Mouse (Mus musculus) T-helper 17 cell (primary cell): ENCODE results near the gene Hcrtr1.

Experiments
- in situ Hi-C, 2 experiments: fragments of 300-600 bp; cut with MboI, MseI; formaldehyde crosslinking; loops; 1 replicate in 1 of 2; 2 replicates in 1 of 2; pipeline ENCODE4 v1.15.1; 2025; ENCODE audit warnings: high pct_unique_total_duplicates in 2 of 2

Hcrtr1 gene

DNA sequence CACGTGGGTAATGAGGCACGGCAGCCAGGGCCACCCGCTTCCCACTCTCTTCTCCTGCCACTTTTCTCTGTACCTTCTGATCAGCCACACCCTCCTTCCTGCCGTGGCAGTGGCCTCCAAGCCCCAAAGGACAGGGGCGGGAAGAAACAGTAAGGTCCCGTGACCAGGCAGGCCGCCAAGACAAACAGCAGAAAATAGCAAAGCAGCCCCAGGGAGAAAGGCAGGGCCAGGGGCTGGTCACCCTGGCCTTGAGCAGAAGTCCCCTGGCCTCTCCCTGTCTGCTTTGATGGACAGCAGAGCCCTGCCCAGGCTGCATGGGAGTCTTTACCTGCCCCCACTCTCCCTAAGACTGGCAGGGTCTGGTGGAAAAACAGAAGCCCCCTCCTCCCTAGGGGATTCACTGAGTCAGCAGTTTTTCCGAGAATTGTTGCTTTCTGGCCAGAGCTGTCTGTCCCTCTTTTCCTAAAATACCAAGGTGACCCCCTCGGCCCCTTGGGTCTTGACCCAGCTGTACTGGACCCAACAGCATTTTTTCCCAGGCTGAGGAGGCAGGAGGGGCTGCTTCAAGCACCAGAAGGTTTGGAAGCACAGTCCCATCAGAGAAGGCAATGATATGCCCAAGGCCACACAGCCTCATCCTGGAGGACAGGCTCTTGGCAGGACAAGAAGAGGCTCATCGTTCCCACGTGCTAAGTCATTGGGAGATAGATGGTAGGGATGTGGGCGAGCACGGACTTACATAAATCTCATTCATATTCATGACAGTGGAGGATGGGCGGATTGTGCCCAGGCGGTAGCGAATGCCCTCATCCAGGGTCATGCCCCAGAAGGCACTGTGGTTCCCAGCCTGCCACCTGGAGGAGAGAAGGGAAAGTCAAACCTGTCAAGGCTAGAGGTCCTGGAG, 29.4 kb upstream of the Hcrtr1 start:
- in situ Hi-C loops: no loop called here

- in situ Hi-C loops: no loop called here
Observed at GRCm38 (mm10) chr4:130167814-130168213, 28.7 kb upstream of the Hcrtr1 start.

DNA sequence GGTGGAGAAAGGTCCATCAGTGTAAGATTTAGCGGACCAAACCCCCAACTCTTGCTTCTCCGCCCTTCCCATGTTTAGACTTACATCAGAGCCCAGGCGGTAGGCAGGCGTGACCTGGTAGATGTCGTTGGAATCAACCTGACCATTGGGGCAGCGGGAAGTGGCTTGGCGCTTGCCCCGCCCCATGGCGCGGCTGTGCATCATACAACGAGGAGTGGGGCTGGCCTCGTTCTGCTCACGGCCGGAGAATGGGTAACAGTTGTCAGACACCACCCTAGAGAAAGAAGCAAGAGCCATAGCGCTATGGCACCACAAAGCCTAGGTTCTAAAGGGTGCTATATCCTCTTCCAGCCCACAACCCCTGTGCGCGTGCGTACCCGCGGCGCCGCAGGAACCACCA, 28.2 kb upstream of the Hcrtr1 start:
- in situ Hi-C loops: no loop called here

DNA sequence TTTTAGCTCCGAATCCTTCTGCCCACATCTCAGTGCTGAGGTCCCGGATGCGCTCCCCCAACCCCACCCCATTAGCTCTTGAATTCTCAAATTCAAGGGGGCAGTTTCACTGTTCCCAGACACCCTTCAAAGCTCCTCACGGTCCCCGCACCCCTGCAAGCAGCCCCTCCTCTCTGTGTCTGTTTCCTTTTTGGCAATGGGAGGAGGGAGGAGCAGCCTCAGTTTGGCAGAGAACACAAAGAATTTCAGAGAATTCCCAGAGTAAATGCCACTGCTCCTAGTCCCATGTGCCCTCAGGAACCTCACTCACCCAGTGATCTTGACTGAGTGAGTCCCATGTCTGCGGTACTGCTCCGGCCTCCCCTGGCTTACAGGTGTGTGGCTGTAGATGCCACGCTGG, 27.4 kb upstream of the Hcrtr1 start:
- in situ Hi-C loops: no loop called here

DNA sequence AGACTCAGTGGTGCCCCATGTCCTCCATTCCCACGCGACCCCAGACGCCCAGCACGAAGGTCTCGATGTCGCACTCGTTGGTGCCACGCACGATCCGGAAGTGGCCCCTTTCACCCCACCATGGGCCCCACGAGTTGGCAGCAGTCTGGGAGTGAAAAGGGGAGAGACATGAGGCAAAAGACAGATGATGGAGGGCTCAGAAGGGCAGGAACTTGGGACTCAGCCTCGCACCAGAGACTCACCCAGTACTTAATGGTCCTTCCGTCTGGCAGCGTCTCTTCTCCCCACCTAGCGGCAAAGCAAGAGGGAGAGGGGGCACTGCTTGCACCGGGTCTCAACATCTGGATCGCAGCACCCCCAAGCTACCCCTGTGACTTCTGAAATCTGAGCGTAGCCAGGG, 26.9 kb upstream of the Hcrtr1 start:
- in situ Hi-C loops: no loop called here

DNA sequence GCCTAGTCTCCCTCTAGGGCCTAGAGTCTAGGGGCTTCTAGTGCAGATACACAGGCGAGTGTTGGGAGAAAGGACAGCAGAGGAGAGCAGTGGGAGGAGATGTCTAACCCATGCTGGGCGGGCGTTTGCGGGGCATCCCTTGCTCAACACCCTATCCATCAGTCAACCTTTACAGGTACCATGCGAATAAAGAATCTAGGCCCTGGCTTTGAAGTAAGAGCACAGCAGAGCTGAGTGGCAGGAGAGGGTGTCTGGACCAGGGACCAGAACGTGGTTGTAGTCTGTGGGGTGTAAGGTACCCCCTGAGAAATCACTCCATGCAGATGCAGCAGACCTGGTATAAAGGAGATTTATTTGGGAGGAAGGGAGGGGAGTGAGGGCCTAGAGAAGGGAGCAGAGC, 25.0 kb upstream of the Hcrtr1 start:
- in situ Hi-C loops: no loop called here

DNA sequence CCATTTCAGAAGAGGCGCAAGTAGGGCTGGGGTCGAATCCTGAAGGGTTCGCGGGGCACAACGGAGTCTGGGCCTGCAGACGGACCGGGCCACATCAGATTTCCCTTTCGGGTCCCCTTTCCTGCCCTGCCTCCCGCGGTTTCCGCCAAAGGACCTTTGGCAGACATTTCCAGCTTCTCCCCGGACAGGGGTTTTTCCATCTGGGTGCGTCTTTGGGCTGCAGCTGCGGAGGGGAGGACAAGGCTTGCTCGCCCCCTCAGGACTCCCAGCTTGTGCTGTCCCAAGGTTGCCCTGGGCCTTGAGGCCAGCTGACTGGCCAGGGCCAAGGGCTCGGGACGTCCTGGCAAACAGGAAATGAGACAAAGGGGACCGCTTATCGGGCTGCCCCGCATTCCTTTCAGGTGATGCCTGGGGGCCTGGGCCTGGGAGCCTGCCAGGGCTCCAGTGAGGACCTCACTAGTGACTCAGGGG, 24.3 kb upstream of the Hcrtr1 start:
- in situ Hi-C loops: no loop called here

DNA sequence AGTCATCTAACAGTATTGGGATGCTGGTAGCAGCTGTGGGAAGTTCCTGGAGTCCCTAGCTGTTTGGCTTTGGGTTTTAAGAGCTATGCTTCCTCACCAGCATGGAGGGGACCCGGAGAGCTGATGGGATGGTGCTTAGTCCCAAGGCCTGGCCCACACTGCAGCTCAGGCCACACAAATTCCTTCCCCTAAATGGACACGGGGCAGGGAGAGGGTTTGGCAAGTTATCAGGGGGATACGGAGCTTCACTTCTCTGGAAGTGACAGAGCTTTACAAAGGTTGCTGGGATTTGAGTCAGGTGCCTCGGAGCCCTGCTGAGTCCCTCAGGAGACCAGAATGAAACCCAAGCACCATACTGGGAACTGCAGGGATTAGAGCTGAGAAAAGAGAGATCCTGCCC, 22.2 kb upstream of the Hcrtr1 start:
- in situ Hi-C loops: no loop called here

DNA sequence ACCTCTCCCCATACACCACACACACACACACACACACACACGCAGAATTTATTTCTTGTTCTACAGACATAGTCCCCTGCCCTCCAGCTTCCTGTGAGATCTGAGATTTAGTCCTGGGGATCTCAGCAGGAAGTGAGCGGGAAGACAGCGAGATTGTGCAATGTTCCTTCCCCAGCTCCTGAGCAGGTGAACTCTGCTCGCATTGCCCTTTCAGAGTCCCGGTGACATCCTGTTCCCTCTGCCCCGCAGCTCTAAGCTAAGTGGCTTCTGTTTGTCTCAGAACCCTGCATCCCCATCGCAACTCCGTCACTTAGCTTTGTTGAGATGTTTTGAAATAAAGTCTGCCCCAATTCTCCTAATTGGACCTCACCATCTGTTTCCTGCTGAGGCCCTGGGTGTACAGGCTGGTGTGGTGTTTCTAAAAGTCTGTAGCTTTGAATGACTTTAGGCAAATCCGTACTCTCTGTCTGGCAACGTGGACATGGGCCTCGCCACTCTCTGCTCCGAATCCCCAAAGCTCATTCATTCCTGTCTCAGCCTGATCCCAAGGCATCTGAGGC, 17.7 kb upstream of the Hcrtr1 start:
- in situ Hi-C loops: loop anchor here in 1 of 2 experiments (5.0 kb wide), 1 partner anchor 1650 kb away; no protein-coding TSS in a partner anchor

- in situ Hi-C loops: no loop called here
Observed at GRCm38 (mm10) chr4:130154250-130154649, 15.1 kb upstream of the Hcrtr1 start.

- in situ Hi-C loops: no loop called here
Observed at GRCm38 (mm10) chr4:130148405-130148804, 9.2 kb upstream of the Hcrtr1 start.

- in situ Hi-C loops: no loop called here
Observed at GRCm38 (mm10) chr4:130141786-130142185, 2.6 kb upstream of the Hcrtr1 start.

DNA sequence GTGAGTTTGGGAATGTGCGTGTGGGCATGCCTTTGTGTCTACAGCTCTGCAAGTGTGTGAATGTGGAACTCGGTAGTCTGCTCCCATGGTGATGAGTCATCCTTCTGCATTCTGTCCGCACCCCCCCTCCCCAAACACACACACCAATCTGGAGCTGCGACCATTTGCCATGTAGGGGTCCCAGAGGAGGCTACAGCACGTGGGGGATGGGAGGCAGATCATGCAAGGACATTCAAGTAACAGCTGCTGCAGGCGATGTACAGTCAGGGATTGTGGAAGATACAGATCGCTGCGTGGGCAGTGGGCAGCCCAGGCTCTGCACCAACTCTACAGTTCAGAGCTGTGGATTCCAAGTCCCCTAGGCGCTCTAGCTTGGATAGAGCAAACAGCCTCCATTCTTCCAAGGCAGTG, 1.8 kb upstream of the Hcrtr1 start:
- in situ Hi-C loops: no loop called here

DNA sequence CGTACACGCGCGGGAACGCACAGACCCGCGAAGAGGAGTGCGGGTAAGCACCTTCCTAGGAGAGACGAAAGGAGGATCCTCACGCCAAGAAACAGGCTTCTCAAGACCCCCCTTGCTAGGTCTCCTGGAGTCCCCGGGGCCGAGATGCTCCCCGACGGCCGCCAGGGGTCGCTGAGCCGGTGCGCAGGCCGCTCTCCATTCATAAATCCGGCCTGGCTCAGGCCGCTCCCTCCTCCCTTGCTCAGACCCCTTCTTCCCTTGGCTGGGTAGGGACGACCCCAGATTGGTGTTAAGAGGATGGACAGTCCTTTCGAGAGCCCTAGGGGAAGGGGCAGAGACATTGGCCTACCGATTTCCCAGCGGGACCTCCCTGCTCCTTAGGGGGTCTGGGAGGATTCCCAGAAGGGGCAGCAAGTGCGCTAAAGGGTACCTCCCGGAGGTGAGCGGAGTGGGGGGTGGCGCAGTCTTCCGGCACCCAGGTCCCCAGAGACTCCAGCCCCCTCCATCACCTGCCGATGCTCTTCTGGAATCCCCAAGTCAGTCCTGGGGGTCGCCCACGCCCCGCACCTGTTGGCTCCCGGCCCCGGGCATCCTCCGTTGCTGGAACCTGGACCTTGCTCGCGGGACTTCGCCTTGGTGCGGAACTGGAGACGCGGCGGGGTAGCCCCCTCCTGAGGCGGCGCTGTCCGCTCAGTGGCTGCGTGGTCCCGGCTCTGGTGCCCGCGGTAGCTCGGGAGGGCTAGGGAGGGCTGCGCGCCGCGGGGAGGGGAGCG, 532 bp downstream of the Hcrtr1 start:
- in situ Hi-C loops: no loop called here

DNA sequence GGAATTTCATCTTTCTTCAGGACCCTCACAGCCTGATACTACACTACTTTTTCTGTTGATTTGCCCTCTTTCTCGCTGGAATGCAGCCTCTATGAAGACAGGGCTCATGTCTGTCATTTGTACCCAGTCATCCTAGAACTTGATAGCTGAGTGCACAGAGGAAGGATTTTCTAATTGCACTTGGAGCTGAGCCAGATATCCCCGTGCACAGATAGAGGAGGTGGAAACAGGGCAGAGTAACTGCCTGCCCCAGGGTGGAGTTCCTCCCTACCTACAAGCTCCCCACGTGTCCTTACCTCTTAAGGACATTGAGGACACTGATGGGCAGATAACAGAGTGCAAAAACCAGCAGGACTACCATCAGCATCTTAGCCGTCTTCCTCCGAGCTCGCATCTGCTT, 5.8 kb downstream of the Hcrtr1 start:
- in situ Hi-C loops: no loop called here

DNA sequence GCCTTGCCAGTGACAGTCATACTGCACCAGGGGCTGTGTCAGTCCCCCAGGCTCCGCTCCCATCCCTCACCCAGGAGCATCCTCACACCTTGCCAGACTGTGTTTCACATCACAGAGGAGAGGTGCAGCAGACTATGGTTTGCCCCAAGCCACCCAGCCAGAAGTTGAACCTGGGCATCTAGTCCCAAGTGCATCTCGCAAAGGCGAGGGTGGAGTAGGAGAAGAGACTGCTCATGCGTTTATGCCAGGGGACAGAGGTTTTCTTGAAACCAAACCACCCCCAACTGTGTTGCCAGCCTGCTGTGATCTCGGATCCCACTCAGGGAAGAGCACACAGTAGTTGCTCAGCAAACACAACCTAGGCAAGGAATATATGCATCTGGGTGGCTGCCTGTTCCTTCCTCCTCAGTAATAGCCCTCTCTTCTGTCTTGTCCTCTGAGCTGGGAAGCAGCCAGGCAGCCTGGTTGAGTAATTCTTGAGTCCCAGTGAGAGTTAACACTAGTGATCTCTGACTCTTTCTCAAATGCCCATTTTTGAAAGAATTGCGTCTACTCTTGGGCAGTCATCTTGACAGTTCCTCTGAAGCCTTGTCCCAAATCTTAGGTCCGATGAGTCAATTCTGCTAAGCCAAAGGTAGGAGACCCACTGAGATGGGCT, 7.6 kb downstream of the Hcrtr1 start:
- in situ Hi-C loops: no loop called here

DNA sequence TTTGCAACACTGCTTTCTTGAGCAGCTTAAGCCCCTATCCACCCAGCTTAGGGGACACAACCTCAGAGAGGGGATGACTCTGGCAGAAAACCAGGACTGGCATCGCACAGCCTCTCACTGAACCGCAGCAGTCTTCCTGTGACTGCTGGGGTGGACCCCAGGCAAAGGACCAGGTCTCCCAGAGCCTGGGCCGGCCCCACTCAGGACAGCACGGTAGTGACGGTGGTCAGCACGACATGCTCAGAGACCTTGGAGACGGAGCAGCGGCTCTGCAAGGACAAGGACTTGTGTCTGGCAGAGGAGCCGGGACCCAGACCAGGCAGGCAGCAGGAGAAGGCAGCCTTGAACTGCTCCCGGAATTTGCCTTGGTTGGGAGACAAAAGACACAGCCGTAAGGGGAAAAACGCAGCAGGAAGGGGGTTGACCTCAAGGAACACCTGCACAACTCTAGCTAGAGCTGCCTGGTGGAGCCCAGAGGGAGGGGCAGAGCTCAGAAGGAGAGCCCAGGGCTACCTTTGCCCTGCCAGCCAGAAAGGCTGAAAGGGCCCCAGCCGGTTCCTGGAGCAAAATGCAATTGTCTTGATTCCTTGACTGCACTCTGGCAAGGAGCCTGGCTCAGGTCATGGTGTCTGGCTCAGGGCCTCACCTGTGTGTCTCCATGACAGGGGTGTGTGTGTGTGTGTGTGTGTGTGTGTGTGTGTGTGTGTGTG, 8.4 kb downstream of the Hcrtr1 start:
- in situ Hi-C loops: no loop called here

GRCm38 (mm10) chr4:130130082-130130481, 9.1 kb downstream of the Hcrtr1 start:
- in situ Hi-C loops: no loop called here

DNA sequence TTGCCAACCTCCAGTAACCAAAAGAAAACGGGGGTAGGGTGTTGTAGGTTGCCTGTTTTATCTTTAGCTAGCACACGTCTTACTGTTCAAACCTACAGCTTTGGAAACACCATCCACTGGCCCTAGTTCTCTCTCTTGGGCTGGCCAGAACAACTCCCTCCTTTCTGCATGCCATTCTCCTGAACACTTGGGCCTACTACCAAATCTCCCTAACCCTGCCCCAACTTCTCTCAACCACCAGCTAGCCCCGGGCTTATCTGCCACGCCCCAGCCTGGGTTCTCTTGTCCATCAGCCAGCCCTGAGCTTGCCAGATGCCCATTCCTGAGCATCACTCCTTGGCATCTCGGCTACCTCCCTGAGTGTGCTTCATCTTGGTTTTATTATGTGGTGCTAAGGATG, 10.3 kb downstream of the Hcrtr1 start:
- in situ Hi-C loops: no loop called here

GRCm38 (mm10) chr4:130125935-130126334, 13.2 kb downstream of the Hcrtr1 start:
- in situ Hi-C loops: no loop called here

GRCm38 (mm10) chr4:130125164-130125563, 14.0 kb downstream of the Hcrtr1 start:
- in situ Hi-C loops: no loop called here
